Mouse (Mus musculus): ENCODE results near the gene Ubc.

The Ubc gene

GRCm38 (mm10) chr5:125370950-125371693, 18.9 kb downstream of the Ubc start:
- TF ChIP-seq GATA4 (IDR thresholded peaks at IDR 0.05; ENCODE audit: insufficient replicate concordance, low read length) = no peak

- TF ChIP-seq GATA4 (IDR thresholded peaks at IDR 0.05; ENCODE audit: insufficient replicate concordance, low read length) = no peak
These were observed 21.4 kb downstream of the Ubc start for GRCm38 (mm10) chr5:125368568-125368967.

- TF ChIP-seq GATA4 (IDR thresholded peaks at IDR 0.05; ENCODE audit: insufficient replicate concordance, low read length) = no peak
These were observed 21.8 kb downstream of the Ubc start for GRCm38 (mm10) chr5:125368156-125368555.

- no peak for TF ChIP-seq GATA4 (IDR thresholded peaks at IDR 0.05; ENCODE audit: insufficient replicate concordance, low read length)
These were observed 25.1 kb downstream of the Ubc start for GRCm38 (mm10) chr5:125364851-125365429.

- TF ChIP-seq GATA4 (IDR thresholded peaks at IDR 0.05; ENCODE audit: insufficient replicate concordance, low read length) = no peak
These were observed 26.1 kb downstream of the Ubc start for GRCm38 (mm10) chr5:125363894-125364293.

DNA sequence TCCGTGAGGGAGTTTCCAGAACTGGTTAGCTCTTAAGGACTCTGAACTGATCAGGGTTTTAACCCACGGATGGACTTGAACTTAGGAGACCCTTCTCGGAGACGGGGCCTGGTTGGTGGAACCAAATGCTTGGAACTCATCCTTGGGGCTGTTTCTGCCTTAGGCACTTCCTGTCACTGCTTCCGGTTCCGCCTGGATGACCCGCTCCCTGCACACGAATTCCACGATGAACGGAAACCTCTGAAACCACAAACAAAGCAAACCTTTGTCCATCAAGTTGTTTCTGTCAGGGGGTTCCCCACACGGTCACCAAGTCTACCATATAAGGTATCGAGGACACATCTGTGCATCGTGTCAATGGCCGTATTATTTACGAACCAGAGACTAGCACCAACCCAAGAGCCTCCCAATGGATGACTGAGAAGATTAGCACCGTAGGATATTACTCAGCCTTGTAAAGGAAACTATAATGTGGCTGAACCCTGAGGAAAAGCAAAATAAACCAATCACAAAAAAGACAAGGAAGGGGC, 29.0 kb downstream of the Ubc start:
- no peak for TF ChIP-seq GATA4 (IDR thresholded peaks at IDR 0.05; ENCODE audit: insufficient replicate concordance, low read length)

DNA sequence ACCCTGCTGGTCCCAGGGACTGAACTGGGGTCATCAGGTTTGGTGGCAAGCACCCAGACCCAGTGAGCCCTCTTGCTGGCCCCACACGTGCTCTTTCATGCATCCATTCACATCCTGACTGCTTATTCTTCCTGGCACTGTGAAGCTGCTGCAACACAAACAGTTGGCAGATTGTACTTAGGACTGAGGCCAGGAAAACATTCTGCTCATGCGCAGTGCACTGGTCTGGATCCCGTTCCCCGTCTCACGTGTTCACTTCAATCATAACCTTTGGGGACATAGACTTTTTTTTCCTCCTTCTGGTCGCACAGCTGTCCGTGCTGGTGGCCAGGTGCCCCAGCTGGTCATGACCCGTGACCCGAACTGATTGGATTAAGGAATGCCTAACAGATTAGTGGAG, 29.4 kb downstream of the Ubc start:
- no peak for TF ChIP-seq GATA4 (IDR thresholded peaks at IDR 0.05; ENCODE audit: insufficient replicate concordance, low read length)

DNA sequence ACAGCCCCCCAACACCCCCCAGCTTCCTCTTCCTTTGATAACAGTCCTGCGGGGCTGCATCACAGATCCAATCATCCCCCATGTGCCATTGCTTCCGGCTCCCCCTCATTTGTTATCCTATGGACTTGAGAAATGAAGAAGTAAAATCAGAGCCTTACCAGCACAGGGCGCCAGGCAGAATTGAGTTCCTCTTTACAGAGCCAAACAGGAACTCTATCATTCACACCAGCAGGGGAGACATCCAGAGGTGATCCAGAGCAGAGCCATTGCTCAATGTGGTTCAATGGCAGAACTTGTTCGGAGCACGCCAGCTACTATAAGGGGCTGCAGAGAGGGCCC, 31.8 kb downstream of the Ubc start:
- no peak for TF ChIP-seq GATA4 (IDR thresholded peaks at IDR 0.05; ENCODE audit: insufficient replicate concordance, low read length)

DNA sequence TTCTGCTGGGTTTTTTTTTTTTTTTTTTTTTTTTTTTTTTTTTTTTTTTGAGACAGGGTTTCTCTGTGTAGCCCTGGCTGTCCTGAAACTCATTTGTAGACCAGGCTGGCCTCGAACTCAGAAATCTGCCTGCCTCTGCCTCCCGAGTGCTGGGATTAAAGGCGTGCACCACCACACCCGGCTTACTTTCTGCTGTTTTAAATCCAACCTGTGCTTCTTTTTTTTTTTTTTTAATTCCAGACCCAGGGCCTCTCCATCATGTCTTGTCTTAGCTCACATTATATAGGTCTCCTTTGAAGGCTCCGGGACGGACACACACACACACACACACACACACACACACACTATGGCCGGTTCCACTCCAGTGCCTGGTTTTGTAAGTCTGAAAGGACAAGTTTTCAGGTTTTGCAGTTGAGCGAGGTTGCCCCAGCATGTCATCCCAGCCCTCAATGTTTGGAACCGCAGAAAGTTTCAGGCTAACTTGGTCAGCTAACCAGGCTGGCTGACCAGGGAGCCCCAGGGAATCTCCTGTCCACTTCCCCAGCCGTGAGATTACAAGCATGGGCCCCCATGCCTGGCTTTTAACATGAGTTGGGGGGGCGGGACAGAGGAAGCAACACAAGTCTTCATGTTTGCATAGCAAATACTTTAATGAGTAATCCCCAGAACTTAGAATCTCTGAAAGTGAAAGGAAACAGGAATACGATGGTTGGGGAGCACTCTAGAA, 32.3 kb downstream of the Ubc start:
- TF ChIP-seq GATA4 (IDR thresholded peaks at IDR 0.05; ENCODE audit: insufficient replicate concordance, low read length) = no peak

- no peak for TF ChIP-seq GATA4 (IDR thresholded peaks at IDR 0.05; ENCODE audit: insufficient replicate concordance, low read length)
These were observed 34.4 kb downstream of the Ubc start for GRCm38 (mm10) chr5:125355650-125356049.

DNA sequence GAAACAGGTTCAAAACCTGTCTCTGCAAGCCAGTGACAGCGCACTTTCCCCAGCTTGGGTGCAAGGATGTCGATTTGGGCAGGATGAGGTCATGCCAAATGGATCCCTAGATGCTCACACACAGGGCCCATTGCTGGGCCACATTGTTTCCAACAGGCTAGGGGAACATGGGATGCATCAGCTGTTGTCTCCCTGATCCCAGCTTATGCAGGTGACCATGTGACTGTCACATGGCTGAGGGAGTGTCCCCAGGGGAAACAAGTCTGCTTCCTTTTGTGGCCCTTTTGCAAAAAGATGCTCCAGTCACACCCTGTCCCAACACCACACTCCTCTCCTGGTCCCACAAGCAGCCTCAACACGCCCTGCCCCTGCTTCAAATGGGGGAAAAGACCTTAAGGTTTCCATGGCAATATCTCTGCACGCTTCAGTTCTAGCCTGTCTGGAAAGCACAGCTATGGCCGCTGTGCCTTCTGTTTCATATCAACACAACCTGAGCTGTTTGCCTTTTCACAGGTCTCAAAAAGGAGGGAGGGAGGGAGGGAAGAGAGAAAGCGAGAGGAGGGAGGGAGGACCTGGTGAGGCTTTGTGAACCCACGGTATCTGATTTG, 35.0 kb downstream of the Ubc start:
- no peak for TF ChIP-seq GATA4 (IDR thresholded peaks at IDR 0.05; ENCODE audit: insufficient replicate concordance, low read length)

DNA sequence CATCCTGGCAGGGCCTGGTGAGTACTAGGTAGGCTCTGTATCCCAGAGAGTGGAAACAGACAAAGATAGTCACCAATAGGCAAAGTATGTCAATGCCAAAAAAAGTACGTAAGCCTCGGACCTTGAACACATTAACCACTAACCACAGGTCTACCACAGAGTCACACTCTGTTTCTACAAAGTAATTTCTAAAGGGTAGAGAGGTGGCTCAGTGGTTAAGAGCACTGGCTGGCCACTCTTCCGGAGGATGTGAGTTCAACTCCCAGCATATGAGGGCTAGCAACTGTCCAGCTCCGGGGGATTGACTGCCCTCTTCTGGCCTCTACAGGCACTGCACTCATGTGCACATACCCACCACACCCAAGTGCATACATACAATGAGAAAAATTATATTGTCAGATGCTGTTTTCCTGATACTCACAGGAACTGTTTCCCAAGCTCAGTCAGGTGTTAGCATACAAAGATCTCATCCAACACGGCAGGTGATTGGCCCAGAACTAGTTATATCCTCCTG, 37.2 kb downstream of the Ubc start:
- no peak for TF ChIP-seq GATA4 (IDR thresholded peaks at IDR 0.05; ENCODE audit: insufficient replicate concordance, low read length)

DNA sequence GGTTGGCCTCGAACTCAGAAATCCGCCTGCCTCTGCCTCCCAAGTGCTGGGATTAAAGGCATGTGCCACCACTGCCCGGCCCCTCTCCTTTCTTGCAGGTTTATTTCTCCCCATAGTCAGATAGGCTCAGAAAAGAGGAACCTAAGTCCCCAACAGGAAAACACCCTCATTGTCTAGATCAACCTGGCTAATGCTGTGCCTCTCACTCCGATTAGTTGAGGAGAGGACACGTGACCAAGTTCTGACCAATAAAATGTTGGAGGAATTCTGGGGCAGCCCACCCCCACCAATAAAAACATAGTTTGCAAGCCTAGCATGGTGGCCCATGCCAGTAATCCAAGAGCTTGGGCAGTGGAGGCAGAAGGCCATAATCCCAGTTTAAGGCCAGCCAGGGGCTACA, 38.1 kb downstream of the Ubc start:
- no peak for TF ChIP-seq GATA4 (IDR thresholded peaks at IDR 0.05; ENCODE audit: insufficient replicate concordance, low read length)

- no peak for TF ChIP-seq GATA4 (IDR thresholded peaks at IDR 0.05; ENCODE audit: insufficient replicate concordance, low read length)
These were observed 38.9 kb downstream of the Ubc start for GRCm38 (mm10) chr5:125351057-125351456.

DNA sequence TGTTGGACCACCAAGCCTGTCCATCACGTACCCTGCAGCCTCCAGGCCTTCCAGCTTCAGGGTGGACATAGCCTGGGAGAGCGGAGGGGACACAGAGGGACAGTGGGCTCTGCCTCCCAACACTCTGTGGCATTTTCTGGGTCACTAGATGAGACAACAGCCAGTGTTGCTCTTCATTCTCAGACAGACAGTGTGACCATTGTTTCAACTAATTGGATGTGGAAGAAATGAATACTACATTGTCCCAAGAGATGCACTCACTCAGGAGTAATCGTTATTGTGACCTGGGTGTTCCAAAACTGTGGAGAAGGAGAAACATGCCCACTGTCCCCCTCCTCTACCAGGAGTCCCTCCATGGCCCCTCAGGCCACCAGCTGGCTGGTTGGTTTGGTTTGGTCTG, 40.6 kb downstream of the Ubc start:
- no peak for TF ChIP-seq GATA4 (IDR thresholded peaks at IDR 0.05; ENCODE audit: insufficient replicate concordance, low read length)

Measured in liver, adult (tissue).